Mouse (Mus musculus) gastrocnemius, adult 2 months (tissue): ENCODE results near the gene U2af1l4. TPM values are rescaled to one million over a fixed set of nuclear protein-coding genes. Genes with fewer than 3 reads are reported as not detected.

Experiments used
- DNase-seq: peaks from one replicate; pipeline ENCODE4 v3.0.0; 2022
- H3K27ac ChIP-seq: fragments of 200-600 bp; 2 replicates; pipeline ENCODE4 v1.8.1; 2022; ENCODE audit warnings: mild to moderate bottlenecking
- H3K4me3 ChIP-seq: fragments of 200-600 bp; 2 replicates; pipeline ENCODE4 v1.8.1; 2022; ENCODE audit warnings: mild to moderate bottlenecking, moderate library complexity
- CTCF ChIP-seq: fragments of 200-600 bp; IDR thresholded peaks from 2 replicates; pipeline ENCODE4 v1.8.1; 2022; ENCODE audit warnings: antibody characterized with exemption, mild to moderate bottlenecking, moderate library complexity
- intact Hi-C: fragments of 180-260 bp; cut with DNase I; formaldehyde crosslinking; loops from one replicate; pipeline ENCODE4 v1.15.1; 2025
- long read RNA-seq, 2 experiments: library from polyadenylated mRNA; stranded (forward); transcript quantifications; one replicate each; pipeline ENCODE4 v2.0.0; 2021
- total RNA-seq, 2 experiments: library from RNA; stranded (reverse); gene quantifications; 2 replicates each; pipeline ENCODE4 v1.2.3; 2021

Gene U2af1l4
- 10 to 100 TPM; 53.8 to 62.5 TPM for total RNA-seq
- long read RNA-seq, experiment 1, transcript U2af1l4-201 (8 exons, 884 nt): major isoform, 42 of 58 reads
- long read RNA-seq, experiment 1, partial matches to known transcripts: 1 of 58 reads
- long read RNA-seq, experiment 1, other reads (novel, unspliced or antisense): 8 of 58 reads
- long read RNA-seq, experiment 2, transcript U2af1l4-201 (8 exons, 884 nt): major isoform, 28 of 42 reads
- long read RNA-seq, experiment 2, partial matches to known transcripts: 0 of 42 reads
- long read RNA-seq, experiment 2, other reads (novel, unspliced or antisense): 8 of 42 reads

DNA sequence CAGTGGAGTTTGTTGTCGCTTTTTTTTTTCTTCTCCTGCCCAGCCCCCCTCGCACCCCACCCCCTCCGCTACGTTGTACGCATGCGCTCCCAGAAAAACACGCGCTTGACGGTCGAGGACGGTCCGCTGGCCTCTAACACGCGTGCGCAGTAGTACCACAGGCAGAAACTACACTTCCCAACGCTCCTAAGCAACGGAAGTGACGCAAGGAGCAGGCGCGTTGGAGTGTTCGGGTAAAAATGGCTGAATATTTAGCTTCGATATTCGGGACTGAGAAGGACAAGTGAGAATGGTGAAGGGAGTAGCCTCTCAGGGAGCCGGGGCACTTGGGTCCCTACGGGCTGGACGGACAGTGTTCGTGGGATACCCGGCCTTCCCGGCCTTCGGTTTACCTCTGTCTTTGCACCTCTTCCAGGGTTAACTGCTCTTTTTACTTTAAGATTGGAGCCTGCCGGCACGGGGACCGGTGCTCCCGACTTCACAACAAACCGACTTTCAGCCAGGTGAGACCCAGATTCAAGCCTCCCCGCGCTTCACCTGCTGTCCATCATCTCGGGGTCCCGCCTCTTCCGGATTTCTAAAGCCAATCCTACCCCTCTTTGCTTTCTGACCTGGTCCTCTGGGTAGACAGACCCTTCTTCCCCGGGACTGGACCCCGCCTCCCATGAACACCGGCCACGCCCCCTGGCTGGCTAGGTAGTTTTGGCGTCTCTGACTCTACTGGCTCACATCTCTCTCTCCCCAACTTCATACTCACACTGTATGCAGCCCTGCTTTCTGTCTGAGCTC lies at the start of gene U2af1l4, which contains the start of the genes Gm49396 and Psenen:
Gene U2af1l4, plus strand, starts transcription at position 185 of the 789 bp plus-strand sequence.
Gene Gm49396, plus strand, starts transcription at position 228 of the 789 bp plus-strand sequence.
Gene Psenen, minus strand, starts transcription at position 511 of the 789 bp plus-strand sequence.
- peak; percentile 98 for DNase-seq
- Histone ChIP-seq H3K4me3 (peak within 1 kb of the TSS; percentile 89), H3K27ac (peak within 1 kb of the TSS; percentile 99)
- TF ChIP-seq CTCF: no peak
- intact Hi-C loops: no loop called here

DNA sequence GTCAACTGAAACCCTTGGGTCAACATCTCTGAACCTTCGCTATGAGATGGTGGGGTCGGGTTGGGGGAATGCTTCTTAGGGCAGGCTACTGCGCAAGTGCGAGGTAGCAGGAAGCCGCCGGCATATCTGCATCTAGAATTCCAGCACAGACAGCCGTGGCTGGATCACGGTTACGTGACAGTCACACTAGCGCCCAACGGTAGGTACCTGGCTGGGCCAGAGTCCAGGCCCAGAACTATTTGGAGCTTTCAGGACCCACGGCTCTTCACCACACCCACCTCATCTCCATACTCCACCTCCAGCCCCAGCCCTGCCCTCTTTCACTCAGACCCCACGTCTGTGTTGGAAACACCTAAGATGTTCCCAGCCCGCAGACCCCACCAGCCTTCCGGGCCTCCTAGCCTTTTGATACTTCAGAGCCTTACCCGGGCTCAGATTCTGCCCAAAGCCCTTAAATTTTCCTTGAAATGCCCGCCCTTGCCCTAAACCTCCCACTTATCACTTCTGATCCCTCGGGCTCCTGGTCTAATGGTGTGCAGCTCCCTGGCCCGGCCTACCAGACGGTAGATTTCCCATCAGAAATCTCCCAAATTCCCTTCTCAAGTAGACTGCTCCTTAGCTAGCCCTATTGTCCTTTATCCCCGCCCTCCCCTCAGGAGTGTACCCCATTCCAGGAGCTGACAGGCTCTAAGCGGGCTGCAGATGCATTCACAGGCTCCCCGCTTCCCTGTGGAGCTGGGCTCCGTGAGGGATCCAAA lies 47.9 kb upstream of the U2af1l4 start:
- DNase-seq: no peak
- Histone ChIP-seq H3K4me3 (no peak overlapping the region), H3K27ac (no peak overlapping the region)
- intact Hi-C loops: no loop called here
- no peak for TF ChIP-seq CTCF

DNA sequence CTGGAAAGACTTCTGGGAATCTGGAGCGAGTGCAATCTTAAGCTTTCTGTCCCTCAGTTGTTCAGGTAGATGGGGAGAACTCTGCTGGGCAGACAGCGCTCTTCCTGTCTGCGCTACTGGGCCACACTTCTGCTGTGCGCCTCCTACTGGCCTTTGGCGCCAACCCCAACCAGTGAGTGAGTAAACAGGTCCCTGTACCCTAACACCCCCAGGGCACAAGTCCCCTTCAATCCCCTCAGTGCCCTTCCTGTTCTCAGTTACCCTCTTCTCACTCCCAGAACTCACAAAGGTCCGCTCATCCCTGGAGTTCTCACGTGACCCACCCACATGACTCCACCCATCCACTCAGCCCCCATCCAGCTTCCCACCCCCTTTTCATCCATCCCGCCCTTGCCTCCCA lies 44.8 kb upstream of the U2af1l4 start:
- Histone ChIP-seq H3K4me3 (no peak overlapping the region), H3K27ac (no peak overlapping the region)
- DNase-seq: no peak
- intact Hi-C loops: no loop called here
- no peak for TF ChIP-seq CTCF

DNA sequence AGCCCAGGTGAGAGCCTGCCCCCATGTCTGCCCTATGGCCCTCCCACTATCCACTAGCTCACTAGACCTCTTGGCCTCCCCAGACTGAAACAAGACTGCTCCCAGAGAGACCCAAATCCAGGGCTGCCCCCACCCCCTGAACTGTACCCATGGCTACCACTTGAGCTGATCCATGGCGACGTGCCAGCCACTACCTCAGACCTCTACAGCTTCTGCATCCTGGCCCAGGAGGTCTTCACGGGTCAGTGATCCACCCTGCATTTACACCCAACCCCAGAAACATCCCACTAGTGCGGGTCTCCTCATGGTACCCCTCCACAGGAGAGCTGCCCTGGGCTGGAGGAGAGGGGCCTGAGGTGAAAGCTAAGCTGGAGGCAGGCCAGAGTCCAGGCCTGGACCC lies 42.7 kb upstream of the U2af1l4 start:
- no peak for DNase-seq
- Histone ChIP-seq H3K4me3 (no peak overlapping the region), H3K27ac (no peak overlapping the region)
- intact Hi-C loops: no loop called here
- TF ChIP-seq CTCF: no peak

DNA sequence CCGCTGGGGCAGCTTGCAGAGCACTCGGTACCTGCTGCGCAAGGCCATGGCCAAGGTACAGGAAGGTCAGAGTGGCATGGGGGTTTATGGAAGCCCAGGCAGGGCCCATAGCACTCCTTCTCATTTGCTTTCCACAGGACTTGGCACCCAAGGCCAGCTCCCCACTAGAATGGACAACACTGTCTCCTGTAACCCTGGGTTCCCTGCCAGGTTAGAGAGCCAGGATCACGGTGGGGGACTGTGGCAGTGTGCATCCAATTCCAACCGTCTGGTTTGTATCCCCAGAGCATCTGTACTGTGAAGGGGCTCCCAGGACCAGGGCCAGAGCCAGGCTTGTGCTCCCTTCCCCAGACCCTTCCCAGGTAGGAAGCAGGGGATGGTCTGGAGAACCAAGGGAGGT lies 42.2 kb upstream of the U2af1l4 start:
- intact Hi-C loops: no loop called here
- DNase-seq: no peak

DNA sequence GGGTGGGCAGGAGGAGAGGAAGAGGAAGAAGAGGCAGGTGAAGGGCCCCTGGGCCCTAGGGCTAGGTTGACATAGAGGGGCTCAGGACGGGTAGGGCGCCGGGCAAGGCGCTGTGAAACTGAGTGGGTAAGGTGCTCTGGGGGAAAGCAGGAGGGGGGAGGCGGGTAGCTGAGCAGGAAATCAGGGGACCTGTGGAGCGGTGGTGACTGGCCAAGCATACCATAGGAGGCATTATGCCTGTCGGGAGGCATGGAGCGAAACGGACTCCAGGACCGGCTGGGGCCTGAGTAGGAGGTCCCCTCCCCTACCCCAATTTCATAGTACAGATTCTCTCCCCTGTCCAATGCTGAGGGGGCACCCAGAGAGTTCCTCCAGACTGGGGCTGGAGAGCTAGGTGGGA lies 40.2 kb upstream of the U2af1l4 start:
- TF ChIP-seq CTCF: no peak
- no peak overlapping the region for H3K27ac ChIP-seq
- intact Hi-C loops: no loop called here
- H3K4me3 ChIP-seq: no peak overlapping the region
- no peak for DNase-seq

More for the DNA sequence above, 42.2 kb upstream of the U2af1l4 start:
- Histone ChIP-seq H3K4me3 (no peak overlapping the region), H3K27ac (no peak overlapping the region)
- no peak for TF ChIP-seq CTCF

DNA sequence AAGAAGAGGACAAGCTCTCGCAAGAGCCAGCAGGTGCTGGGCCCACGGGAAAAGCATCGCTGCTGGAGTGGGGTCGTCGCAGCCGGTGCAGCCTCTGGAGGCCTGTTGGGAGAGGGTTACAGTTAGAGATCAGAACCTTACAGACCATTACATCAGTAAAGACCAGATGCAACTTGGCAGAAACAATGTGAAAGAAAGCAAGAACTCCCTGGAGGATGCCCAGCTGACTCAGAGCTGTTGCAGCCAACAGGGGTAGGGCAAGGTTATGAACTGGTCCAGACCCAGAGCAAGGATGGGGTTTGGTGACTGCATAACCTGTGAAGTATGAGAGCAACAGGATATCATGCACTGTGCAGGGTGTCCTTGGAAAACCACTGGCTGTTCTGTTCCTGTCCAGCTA lies 38.6 kb upstream of the U2af1l4 start:
- no peak overlapping the region for H3K27ac ChIP-seq
- no peak for DNase-seq

DNA sequence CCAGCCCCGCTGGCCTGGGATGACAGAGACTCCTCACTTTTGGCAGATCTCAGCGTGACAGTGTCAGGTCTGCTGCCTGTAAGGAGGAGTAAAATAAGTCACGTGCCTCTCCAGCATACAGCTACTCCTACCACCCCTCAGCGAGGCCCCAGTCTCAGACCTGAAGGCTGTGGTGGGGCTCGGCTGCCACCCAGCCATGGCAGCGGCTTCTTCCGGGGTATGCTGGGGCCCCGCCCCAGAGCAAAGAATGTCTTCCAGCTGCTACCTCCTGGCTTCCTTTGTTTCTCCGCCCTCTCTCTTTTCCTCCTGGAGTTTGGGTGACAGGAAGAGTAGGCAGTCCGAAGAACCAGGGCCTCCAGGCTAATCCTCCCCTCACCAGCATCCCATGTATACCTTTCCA lies 37.1 kb upstream of the U2af1l4 start:
- H3K27ac ChIP-seq: no peak overlapping the region
- no peak for TF ChIP-seq CTCF
- DNase-seq: no peak
- intact Hi-C loops: no loop called here
- H3K4me3 ChIP-seq: no peak overlapping the region; the same call in 1 of the 2 replicates

More for the DNA sequence above, 38.6 kb upstream of the U2af1l4 start:
- intact Hi-C loops: no loop called here
- no peak for TF ChIP-seq CTCF
- no peak overlapping the region for H3K4me3 ChIP-seq

DNA sequence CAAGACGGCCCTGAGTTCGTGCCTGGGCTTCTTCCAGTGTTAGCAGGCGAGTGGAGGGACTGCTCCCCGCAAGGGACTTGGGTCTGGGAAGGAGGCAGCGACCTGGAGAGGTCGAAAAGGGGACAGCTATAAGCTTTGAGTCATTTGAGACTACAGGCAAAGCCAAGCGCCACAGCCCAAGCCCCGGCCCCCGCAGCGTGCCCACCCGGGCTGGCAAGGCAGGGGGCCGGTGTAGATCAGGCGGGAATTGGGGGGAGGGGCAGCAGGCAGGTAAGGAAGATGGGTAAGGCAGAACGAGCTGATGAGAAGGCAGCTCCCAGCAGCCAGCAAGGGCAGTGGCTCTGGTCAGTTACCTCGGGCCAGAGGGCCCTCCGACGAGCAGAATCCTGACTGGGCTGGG lies 36.7 kb upstream of the U2af1l4 start:
- Histone ChIP-seq H3K4me3 (no peak overlapping the region; the same call in 1 of the 2 replicates), H3K27ac (no peak overlapping the region)
- TF ChIP-seq CTCF: no peak
- intact Hi-C loops: no loop called here
- no peak for DNase-seq

DNA sequence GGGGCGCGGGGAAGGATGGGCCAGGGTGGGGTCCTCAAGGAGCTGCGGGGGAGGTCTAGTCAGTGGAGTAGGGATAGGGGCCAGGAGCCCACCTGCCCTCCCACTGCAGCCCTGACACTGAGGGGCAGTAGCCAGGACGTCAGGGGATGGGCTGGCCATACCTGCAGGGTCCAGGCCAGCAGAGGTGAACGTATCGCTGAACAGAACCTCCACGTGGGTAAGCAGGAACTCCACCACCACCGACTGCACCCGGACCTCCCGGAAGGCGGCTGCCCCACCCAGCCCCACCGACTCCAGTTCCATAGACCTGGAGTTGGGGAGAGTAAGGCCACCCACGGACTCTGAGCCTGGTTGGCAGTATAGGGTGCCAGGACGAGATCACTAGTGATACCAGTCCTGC lies 36.1 kb upstream of the U2af1l4 start:
- no peak for DNase-seq
- Histone ChIP-seq H3K27ac (no peak overlapping the region), H3K4me3 (no peak overlapping the region)
- intact Hi-C loops: no loop called here
- no peak for TF ChIP-seq CTCF

DNA sequence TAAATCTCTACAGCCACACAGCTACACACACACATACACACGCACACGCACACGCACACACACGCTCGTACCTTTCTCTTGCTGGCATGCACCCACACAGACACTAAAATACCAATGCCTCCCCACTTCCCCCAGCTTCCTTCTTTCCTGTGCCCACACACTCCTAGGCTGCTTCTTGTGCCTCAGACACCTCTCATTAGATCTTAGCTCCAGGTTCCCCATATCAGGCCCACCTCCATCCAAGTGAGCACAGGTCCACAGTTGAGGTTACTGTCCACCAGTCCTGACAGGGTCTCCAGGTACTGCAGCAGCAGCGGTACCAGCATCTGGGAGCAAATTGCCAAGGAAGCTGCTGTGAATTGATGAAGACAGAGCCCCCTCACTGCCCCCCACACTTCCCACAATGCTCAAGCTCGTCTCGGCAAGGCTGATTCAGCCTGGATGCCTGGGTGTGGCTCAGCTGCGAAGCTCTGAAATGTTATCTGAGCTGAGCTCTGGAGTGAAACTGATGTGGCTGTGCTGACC lies 31.7 kb upstream of the U2af1l4 start:
- intact Hi-C loops: no loop called here
- Histone ChIP-seq H3K27ac (no peak overlapping the region), H3K4me3 (no peak overlapping the region)
- no peak for TF ChIP-seq CTCF
- no peak for DNase-seq

DNA sequence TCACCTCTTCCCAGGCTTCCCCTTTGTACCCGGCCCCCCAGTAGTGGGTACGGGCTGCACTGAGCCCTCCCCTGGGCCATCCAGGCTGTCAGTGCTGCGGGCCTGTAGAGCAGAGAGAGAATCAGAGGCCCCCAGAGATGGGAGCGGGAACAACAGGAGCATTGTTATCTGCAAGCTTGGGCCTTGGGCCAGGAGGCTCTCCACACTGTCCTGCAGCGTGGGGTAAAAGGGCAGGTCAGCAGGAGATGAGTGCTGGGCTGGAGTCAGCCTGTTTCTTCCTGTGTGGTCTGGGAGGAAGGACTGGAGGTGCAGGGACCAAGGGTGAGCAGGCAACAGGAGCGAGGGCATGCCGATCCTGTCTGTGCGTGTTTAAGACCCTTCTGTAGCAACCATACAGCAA lies 30.2 kb upstream of the U2af1l4 start:
- intact Hi-C loops: no loop called here
- no peak for DNase-seq
- no peak for TF ChIP-seq CTCF
- Histone ChIP-seq H3K4me3 (no peak overlapping the region), H3K27ac (no peak overlapping the region)
